Mouse (Mus musculus) midbrain, postnatal 0 days (tissue): ENCODE results near the gene Lyrm1. TPM values are rescaled to one million over a fixed set of nuclear protein-coding genes. Genes with fewer than 3 reads are reported as not detected.

Experiments used
- ATAC-seq: fragments of 200-750 bp; cut with Nextera tagmentation; 2 replicates; pipeline ENCODE4 v1.8.0; 2017; ENCODE audit warnings: moderate number of reproducible peaks, mild to moderate bottlenecking, moderate TSS enrichment, moderate library complexity; ENCODE audit not compliant: low FRiP score
- DNase-seq: peaks from one replicate; pipeline ENCODE4 v3.0.0-alpha.2; 2015; ENCODE audit warnings: low spot score
- H3K27ac ChIP-seq: fragments of 300-500 bp; sonication (generic); 2 replicates; pipeline ENCODE4 v1.5.1; 2014; ENCODE audit warnings: low read depth, mild to moderate bottlenecking, low read length, mixed read lengths
- H3K27me3 ChIP-seq: fragments of 300-500 bp; sonication (generic); 2 replicates; pipeline ENCODE4 v1.6.1; 2014; ENCODE audit warnings: low read length, control low read depth, mixed read lengths; ENCODE audit not compliant: insufficient read depth
- H3K36me3 ChIP-seq: fragments of 300-500 bp; sonication (generic); 2 replicates; pipeline ENCODE4 v1.6.1; 2014; ENCODE audit warnings: low read length, control low read depth, mixed read lengths; ENCODE audit not compliant: insufficient read depth
- H3K4me1 ChIP-seq: fragments of 300-500 bp; sonication (generic); 2 replicates; pipeline ENCODE4 v1.6.1; 2014; ENCODE audit warnings: mild to moderate bottlenecking, control low read depth, antibody characterized with exemption, low read length, mixed read lengths; ENCODE audit not compliant: insufficient read depth
- H3K4me2 ChIP-seq: fragments of 300-500 bp; sonication (generic); 2 replicates; pipeline ENCODE4 v1.6.1; 2014; ENCODE audit warnings: low read depth, mild to moderate bottlenecking, low read length, mixed read lengths; ENCODE audit not compliant: poor library complexity, severe bottlenecking
- H3K4me3 ChIP-seq: fragments of 300-500 bp; sonication (generic); 2 replicates; pipeline ENCODE4 v1.5.1; 2014; ENCODE audit warnings: low read depth, mild to moderate bottlenecking, low read length, moderate library complexity
- H3K9ac ChIP-seq: fragments of 300-500 bp; sonication (generic); replicated peaks from 2 replicates; pipeline ENCODE4 v1.6.1; 2014; ENCODE audit warnings: mild to moderate bottlenecking, low read length, moderate library complexity, mixed read lengths; ENCODE audit not compliant: poor library complexity, severe bottlenecking
- H3K9me3 ChIP-seq: fragments of 300-500 bp; sonication (generic); 2 replicates; pipeline ENCODE4 v1.6.1; 2016; ENCODE audit warnings: low read length, control low read depth
- CTCF ChIP-seq: IDR thresholded peaks from 2 replicates; pipeline ENCODE4 v1.5.1; 2016; ENCODE audit warnings: antibody characterized with exemption, mild to moderate bottlenecking
- WGBS: fragments of 180-500 bp; shearing (Covaris S2); extraction: QIAGEN DNeasy Blood & Tissue Kit; methylation state at CpG from one replicate; pipeline ENCODE4 v1.1.7; 2014; 5-methylcytosine and 5-hydroxymethylcytosine counted together
- polyA plus RNA-seq: library from polyadenylated mRNA; unstranded; fragments of >200 nt; fragmentation: Nextera tagmentation; extraction: Ambion mirVana; gene quantifications from 2 replicates; pipeline ENCODE4 v1.2.1, GENCODE M21; 2015
- total RNA-seq: library from RNA; depleted of rRNA; stranded (reverse); fragments of >200 nt; gene quantifications from 2 replicates; pipeline ENCODE4 v1.2.3, GENCODE M21; 2014; rRNA removed

The Lyrm1 gene
- total and polyA plus RNA-seq, 2 experiments from 2014 or later, result 5.9 to 25.5 TPM

DNA sequence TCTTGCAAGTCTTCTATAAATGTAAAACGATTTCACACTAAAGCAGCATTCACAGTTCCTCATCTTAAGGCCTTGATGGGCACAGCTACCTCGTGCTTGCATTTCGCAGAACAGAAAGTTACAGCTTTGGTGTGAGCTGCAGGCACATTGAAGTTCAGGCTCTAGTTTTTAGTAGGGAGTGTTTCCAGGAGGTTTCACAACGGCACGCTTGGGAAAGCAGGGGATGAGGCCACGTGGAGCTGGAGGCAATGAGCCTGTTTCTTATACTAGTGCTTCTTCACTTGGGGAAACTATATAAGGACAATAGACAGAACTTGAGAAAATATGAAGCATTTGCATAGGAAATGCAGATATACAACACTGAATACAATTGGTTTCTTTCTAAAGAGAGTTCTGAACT lies 101.4 kb downstream of the Lyrm1 start:
- H3K4me2 ChIP-seq, result no peak overlapping the region
- ATAC-seq (no peak), DNase-seq (no peak)
- H3K4me3 ChIP-seq, result no peak overlapping the region
- H3K9ac ChIP-seq, result no peak overlapping the region
- H3K27me3 ChIP-seq, result no peaks in the 10 kb centered on the region
- H3K4me1 ChIP-seq, result no peaks in the 10 kb centered on the region
- TF ChIP-seq CTCF, result no peak
- WGBS, result 72% methylated on average over 6 of the region's 6 CpGs
- no peak overlapping the region for H3K27ac ChIP-seq
- H3K9me3 ChIP-seq, result no peaks in the 10 kb centered on the region
- no peaks in the 10 kb centered on the region for H3K36me3 ChIP-seq

Other genes starting within 250 kb of the Lyrm1 start
- gene Acsm4, start 205.8 kb upstream of the Lyrm1 start, total RNA-seq, result not detected in 2 replicates
- 0.32 TPM in 1 of 2 replicates, not detected in the other for gene Acsm4, start 205.8 kb upstream of the Lyrm1 start, polyA plus RNA-seq
- 37.5 and 53.4 TPM in 2 replicates for gene Thumpd1, start 175.1 kb upstream of the Lyrm1 start, total RNA-seq
- 69.1 and 71.3 TPM in 2 replicates for gene Thumpd1, start 175.1 kb upstream of the Lyrm1 start, polyA plus RNA-seq
- not detected in 2 replicates for gene Acsm3, start 134.9 kb upstream of the Lyrm1 start, total RNA-seq
- 0.12 and 0.16 TPM in 2 replicates for gene Acsm3, start 134.9 kb upstream of the Lyrm1 start, polyA plus RNA-seq
- 2.3 and 7.9 TPM in 2 replicates for gene Rexo5, start 101.9 kb upstream of the Lyrm1 start, total RNA-seq
- gene Rexo5, start 101.9 kb upstream of the Lyrm1 start, polyA plus RNA-seq, result 4.7 and 6.1 TPM in 2 replicates
- gene Eri2, start 101.8 kb upstream of the Lyrm1 start, total RNA-seq, result 7.6 and 11.1 TPM in 2 replicates
- gene Eri2, start 101.8 kb upstream of the Lyrm1 start, polyA plus RNA-seq, result 8.0 and 8.3 TPM in 2 replicates
- gene Dcun1d3, start 437 bp downstream of the Lyrm1 start, total RNA-seq, result 14.5 and 14.6 TPM in 2 replicates
- 9.6 and 10.0 TPM in 2 replicates for gene Dcun1d3, start 437 bp downstream of the Lyrm1 start, polyA plus RNA-seq
- 0.66 and 2.8 TPM in 2 replicates for gene Dnah3, start 199.4 kb downstream of the Lyrm1 start, total RNA-seq
- gene Dnah3, start 199.4 kb downstream of the Lyrm1 start, polyA plus RNA-seq, result 0.10 and 0.15 TPM in 2 replicates
- 11.8 and 15.2 TPM in 2 replicates for gene Tmem159, start 206.5 kb downstream of the Lyrm1 start, total RNA-seq
- gene Tmem159, start 206.5 kb downstream of the Lyrm1 start, polyA plus RNA-seq, result 17.5 and 17.6 TPM in 2 replicates
- gene Zp2, start 249.4 kb downstream of the Lyrm1 start, total RNA-seq, result not detected in 2 replicates
- not detected in 2 replicates for gene Zp2, start 249.4 kb downstream of the Lyrm1 start, polyA plus RNA-seq